Mouse (Mus musculus) C2C12 (cell line): ENCODE data around the gene Prkcz. TPM values are rescaled to one million over a fixed set of nuclear protein-coding genes. Genes with fewer than 3 reads are reported as not detected.

Experiments used
- H3K27me3 ChIP-seq: one replicate; pipeline ENCODE4 v1.6.1; 2011; ENCODE audit not compliant: control insufficient read depth, insufficient read depth, insufficient read length
- H3K36me3 ChIP-seq: one replicate; pipeline ENCODE4 v1.6.1; 2011; ENCODE audit not compliant: control insufficient read depth, insufficient read depth
- H3K4me3 ChIP-seq: one replicate; pipeline ENCODE4 v1.5.1; 2011; ENCODE audit warnings: mild to moderate bottlenecking, control low read depth; ENCODE audit not compliant: poor library complexity, insufficient read depth, severe bottlenecking
- H3K79me2 ChIP-seq: one replicate; pipeline ENCODE4 v1.6.1; 2011; ENCODE audit not compliant: control insufficient read depth, insufficient read depth
- H3K79me3 ChIP-seq: one replicate; pipeline ENCODE4 v1.6.1; 2011; ENCODE audit warnings: low read depth, control low read depth
- H3ac ChIP-seq: one replicate; pipeline ENCODE3; 2011; ENCODE audit warnings: low read depth; ENCODE audit not compliant: control insufficient read depth, insufficient read length
- CEBPB ChIP-seq: IDR thresholded peaks from one replicate; pipeline ENCODE4 v1.6.1; 2011; ENCODE audit warnings: low read depth, mild to moderate bottlenecking, control low read depth, moderate library complexity
- CTCF ChIP-seq: IDR thresholded peaks from one replicate; pipeline ENCODE4 v1.5.1; 2011; ENCODE audit not compliant: control insufficient read depth, insufficient read depth, insufficient read length
- FOSL1 ChIP-seq: IDR thresholded peaks from one replicate; pipeline ENCODE4 v1.8.0; 2011; ENCODE audit warnings: mild to moderate bottlenecking, low read length; ENCODE audit not compliant: poor library complexity, insufficient read depth, severe bottlenecking
- MAX ChIP-seq: IDR thresholded peaks from one replicate; pipeline ENCODE4 v1.6.1; 2011; ENCODE audit warnings: mild to moderate bottlenecking, control low read depth
- MYOD1 ChIP-seq: IDR thresholded peaks from one replicate; pipeline ENCODE4 v1.6.1; 2011; ENCODE audit warnings: low read depth; ENCODE audit not compliant: control insufficient read depth, insufficient read length
- MYOG ChIP-seq: IDR thresholded peaks from one replicate; pipeline ENCODE4 v1.6.1; 2011; ENCODE audit not compliant: control insufficient read depth, insufficient read length; ENCODE audit errors: extremely low read depth
- USF1 ChIP-seq: IDR thresholded peaks from one replicate; pipeline ENCODE4 v1.6.1; 2011; ENCODE audit warnings: low read depth, mild to moderate bottlenecking, control low read depth, moderate library complexity
- polyA plus RNA-seq: library from polyadenylated mRNA; unstranded; fragments of >200 nt; fragmentation: generic; extraction: Trizol; gene quantifications from one replicate; pipeline ENCODE4 v1.2.1, GENCODE M21; 2012; ENCODE audit warnings: missing spikeins

The Prkcz gene
- polyA plus RNA-seq, 1 experiment = 0.06 TPM

DNA sequence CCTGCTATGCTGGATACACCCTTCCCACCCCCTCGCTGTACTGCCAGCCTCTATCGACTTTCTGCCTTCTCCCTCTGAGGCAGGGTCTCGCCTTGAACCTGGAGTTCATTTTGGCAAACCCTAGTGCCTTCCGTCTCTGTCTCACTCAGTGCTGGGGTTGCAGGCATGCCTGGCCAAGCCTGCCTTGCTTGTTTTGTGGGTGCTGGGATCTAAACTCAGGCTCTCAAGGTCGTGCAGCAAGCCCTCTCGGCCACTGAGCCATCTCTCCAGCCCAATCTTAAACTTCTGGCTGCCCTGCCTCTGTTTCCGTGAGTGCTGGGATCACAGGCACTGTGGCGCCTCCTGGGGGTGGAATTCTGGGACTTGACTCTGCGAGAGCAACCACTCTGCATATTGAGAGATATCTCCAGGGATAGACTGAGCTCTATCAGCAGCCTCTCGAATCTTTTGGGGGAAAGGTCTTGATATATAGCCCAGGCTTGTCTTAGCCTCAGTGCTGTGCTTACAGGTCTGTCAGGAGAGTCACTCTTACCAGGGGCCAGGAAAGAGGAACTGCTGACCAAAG, 66.1 kb downstream of the Prkcz start:
- no peaks in the 10 kb centered on the region for H3K79me3 ChIP-seq
- H3K4me3 ChIP-seq = no peak overlapping the region
- H3K79me2 ChIP-seq = no peaks in the 10 kb centered on the region
- H3K36me3 ChIP-seq = no peaks in the 10 kb centered on the region
- no peak overlapping the region for H3ac ChIP-seq
- peaks cover under 1% of the 10 kb centered on the region for H3K27me3 ChIP-seq
- TF ChIP-seq MYOD1 (no peak), CTCF (no peak), FOSL1 (no peak), USF1 (no peak), CEBPB (no peak), MYOG (no peak), MAX (no peak)

DNA sequence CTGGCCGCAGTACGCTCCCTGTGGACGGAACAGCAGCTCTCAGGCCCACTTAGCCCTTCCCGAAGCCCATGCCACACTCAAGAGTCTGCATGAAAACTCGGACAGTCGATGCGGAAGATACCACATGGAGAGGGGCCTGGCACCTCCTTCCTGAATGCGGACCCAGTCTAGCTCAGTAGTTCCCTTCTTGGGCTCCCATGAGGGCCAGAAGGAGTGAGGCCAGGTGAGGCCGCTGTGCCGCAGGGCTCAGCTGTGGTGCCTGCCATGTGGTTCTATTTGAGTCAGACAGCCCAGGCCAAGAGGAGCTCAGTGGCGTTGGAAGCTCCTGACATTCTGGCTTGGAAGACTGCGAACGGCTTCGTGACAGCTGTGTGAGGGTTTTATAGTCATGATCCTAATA, 66.8 kb downstream of the Prkcz start:
- H3K27me3 ChIP-seq = no peaks in the 10 kb centered on the region

DNA sequence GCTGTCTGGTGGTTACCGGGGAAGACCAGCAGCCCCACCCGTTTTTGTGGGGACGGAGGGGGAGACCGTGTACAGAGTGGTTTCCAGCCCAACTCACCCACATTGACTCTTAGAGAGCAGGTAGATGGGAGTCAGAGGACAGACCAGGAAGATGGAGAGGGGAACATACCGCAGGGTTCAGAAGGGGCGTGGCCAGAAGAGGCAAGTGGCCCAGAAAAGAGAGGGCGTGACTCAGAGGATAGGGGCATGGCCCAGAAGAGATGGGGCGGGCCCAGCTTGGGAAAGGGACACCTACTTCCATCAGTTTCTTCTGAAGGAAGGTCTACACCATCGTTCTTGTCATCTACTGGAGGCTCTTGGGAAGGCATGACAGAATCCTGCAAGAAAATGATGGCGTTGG, 68.3 kb downstream of the Prkcz start:
- no peaks in the 10 kb centered on the region for H3K27me3 ChIP-seq
- TF ChIP-seq CEBPB = no peak
- TF ChIP-seq USF1 = no peak
- no peak for TF ChIP-seq CTCF
- no peak for TF ChIP-seq MYOD1
- no peak for TF ChIP-seq MYOG
- no peak for TF ChIP-seq FOSL1
- no peak for TF ChIP-seq MAX
- no peaks in the 10 kb centered on the region for H3K79me3 ChIP-seq
- H3ac ChIP-seq = no peak overlapping the region
- H3K79me2 ChIP-seq = no peaks in the 10 kb centered on the region
- H3K4me3 ChIP-seq = no peak overlapping the region
- no peaks in the 10 kb centered on the region for H3K36me3 ChIP-seq

More for the DNA sequence above, 66.8 kb downstream of the Prkcz start:
- Histone ChIP-seq H3K36me3 (no peaks in the 10 kb centered on the region), H3ac (no peak overlapping the region), H3K79me3 (no peaks in the 10 kb centered on the region), H3K79me2 (no peaks in the 10 kb centered on the region), H3K4me3 (no peak overlapping the region)
- TF ChIP-seq CTCF (no peak), MYOG (no peak), CEBPB (no peak), USF1 (no peak), MAX (no peak), FOSL1 (no peak), MYOD1 (no peak)

DNA sequence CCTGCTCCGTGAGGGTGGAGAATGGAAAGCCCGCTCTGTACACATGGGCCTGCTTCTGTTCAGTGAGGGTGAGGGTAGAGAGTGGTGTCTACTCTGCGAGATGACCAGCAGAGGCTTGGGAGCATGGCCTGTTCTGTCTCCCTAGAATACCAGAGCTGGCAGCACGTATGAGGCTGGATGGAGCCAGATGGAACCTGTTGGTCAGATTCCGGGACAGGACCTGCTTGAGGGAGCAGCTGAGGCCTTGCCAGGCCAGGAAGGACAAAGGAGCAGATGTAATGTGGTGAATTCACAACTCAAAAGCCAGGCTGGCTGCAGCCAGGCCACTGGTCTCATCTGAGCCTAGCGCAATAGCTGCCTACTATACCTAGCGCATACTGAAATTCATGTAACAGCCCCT, 71.1 kb downstream of the Prkcz start:
- Histone ChIP-seq H3K27me3 (no peaks in the 10 kb centered on the region), H3K36me3 (no peaks in the 10 kb centered on the region), H3ac (no peak overlapping the region), H3K4me3 (no peak overlapping the region), H3K79me2 (no peaks in the 10 kb centered on the region), H3K79me3 (no peaks in the 10 kb centered on the region)
- TF ChIP-seq FOSL1 = no peak
- TF ChIP-seq MAX = no peak
- no peak for TF ChIP-seq MYOG
- no peak for TF ChIP-seq CTCF
- no peak for TF ChIP-seq MYOD1
- TF ChIP-seq CEBPB = no peak
- TF ChIP-seq USF1 = no peak

DNA sequence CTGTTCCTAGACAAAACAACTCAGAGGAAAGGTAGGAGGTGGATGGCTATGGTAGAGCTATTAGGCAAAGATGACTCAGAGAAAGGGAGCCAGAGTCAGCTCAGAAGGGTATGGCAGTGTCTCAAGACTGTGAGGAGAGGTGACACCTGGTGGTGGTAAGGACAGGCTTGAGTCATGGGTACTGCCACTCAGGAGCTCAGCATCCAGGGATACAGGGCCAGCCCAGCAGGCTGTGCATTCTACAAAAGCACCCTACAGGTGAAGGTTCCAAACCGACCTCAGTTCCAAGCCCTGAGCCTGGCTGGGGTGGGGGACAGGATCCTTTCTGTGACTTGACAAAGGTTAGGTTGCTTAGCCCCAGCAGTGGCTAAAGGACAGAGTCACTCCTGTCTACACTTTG, 72.6 kb downstream of the Prkcz start:
- Histone ChIP-seq H3K36me3 (no peaks in the 10 kb centered on the region), H3K27me3 (no peaks in the 10 kb centered on the region), H3K79me2 (no peaks in the 10 kb centered on the region), H3K4me3 (no peak overlapping the region), H3K79me3 (no peaks in the 10 kb centered on the region), H3ac (no peak overlapping the region)
- no peak for TF ChIP-seq CEBPB
- no peak for TF ChIP-seq CTCF
- TF ChIP-seq MAX = no peak
- no peak for TF ChIP-seq FOSL1
- no peak for TF ChIP-seq MYOG
- TF ChIP-seq USF1 = no peak
- TF ChIP-seq MYOD1 = no peak

DNA sequence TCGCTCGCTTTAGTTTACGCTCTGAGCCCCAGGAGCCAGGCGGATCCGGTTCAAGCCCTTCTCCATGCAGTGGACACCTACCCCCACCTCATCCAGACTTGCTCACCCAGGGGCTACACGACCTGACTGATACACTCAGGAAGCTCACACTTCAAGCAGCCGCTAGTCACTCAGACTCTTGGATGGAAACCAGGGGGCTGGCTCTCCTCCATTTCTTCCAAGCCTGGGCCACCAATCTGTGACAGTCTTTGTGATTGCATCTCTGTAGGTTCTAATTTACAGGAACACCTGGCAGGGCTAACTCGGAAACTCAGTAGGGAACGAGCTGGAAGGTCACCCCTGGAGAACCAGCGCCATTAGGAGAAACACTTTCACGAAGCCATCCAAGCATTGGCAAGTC, 73.4 kb downstream of the Prkcz start:
- no peaks in the 10 kb centered on the region for H3K79me3 ChIP-seq
- H3ac ChIP-seq = no peak overlapping the region
- H3K36me3 ChIP-seq = no peaks in the 10 kb centered on the region
- no peak for TF ChIP-seq MAX
- TF ChIP-seq CEBPB = no peak
- TF ChIP-seq USF1 = no peak
- no peak for TF ChIP-seq MYOG
- no peak for TF ChIP-seq CTCF
- TF ChIP-seq FOSL1 = no peak
- TF ChIP-seq MYOD1 = no peak
- H3K79me2 ChIP-seq = no peaks in the 10 kb centered on the region
- no peak overlapping the region for H3K4me3 ChIP-seq
- H3K27me3 ChIP-seq = no peaks in the 10 kb centered on the region
